Mouse (Mus musculus): ENCODE data around the gene Cacna2d2.

DNA sequence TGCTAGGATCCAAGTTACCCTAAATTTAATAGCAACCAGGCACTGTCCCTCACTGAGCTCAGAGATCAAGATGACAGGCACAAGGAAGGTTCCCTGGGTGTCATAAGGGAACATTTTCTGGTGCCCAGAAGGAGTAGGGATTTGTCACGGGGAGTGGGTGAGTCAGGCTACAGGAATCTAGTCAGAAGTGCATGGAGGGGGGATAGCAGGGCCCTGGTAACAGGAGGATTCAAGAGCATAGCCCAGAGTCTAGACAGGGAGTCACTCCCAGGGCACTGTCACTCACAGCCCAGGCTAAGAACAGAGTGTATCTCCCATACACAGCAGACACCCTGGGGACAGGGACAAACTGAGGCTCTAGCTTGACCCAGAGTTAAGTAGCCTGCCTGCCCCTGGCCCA lies 94.1 kb downstream of the Cacna2d2 start:
- TF ChIP-seq CTCF (IDR thresholded peaks at IDR 0.05; ENCODE audit: borderline replicate concordance, insufficient read depth, low read length) (no peak), POLR2A (IDR thresholded peaks at IDR 0.05; ENCODE audit: low read depth, low read length) (no peak)

Measured in embryonic fibroblast, embryonic 13.5 days (primary cell).